Mouse (Mus musculus): ENCODE measurements around the gene Tubg1. TPM values are rescaled to one million over a fixed set of nuclear protein-coding genes. Genes with fewer than 3 reads are reported as not detected.

Tubg1 gene
- polyA plus RNA-seq, 1 experiment from 2014 or later, result 145 TPM

GRCm38 (mm10) chr11:101173631-101174388 is 54.1 kb downstream of the Tubg1 start:
- WGBS, result under 1% methylated on average over 61 of the region's 61 CpGs
- H3K4me3 ChIP-seq, result peak overlapping the region; percentile 46
- H3K36me3 ChIP-seq, result no peaks in the 10 kb centered on the region
- H3K27me3 ChIP-seq (ENCODE audit: low read depth, poor library complexity, severe bottlenecking), result peaks cover 92% of the 10 kb centered on the region
- peak overlapping the region; percentile 73 for H3K27ac ChIP-seq
- H3K4me1 ChIP-seq, result peaks cover 81% of the 10 kb centered on the region
- peak; percentile 88 for DNase-seq (ENCODE audit: low spot score)
- no peaks in the 10 kb centered on the region for H3K9me3 ChIP-seq (replicated peaks)

DNA sequence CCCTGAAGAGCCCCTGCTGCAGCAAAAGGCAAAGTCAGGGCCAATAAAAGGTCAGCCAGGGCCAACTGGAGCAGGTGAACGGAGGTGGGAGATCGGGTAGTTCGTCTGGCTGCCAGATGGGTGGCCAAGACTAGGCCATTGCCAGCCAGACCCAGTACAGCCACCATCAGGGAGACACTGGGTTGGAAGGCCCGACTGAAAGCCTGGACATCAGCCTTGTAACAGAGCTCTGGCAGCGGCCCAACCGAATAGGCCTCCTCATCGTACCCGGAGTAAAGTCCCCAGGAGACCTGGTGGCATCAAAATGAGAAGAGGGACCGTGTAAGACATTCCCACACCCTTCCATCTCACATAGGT is 54.6 kb downstream of the Tubg1 start:
- Histone ChIP-seq H3K27ac (peak overlapping the region; percentile 73; the same call in 1 of the 2 replicates), H3K9me3 (replicated peaks) (no peaks in the 10 kb centered on the region)
- WGBS, result 39% methylated on average over 9 of the region's 9 CpGs

GRCm38 (mm10) chr11:101174851-101175628 is 55.3 kb downstream of the Tubg1 start, which contains the start of gene Ccr10:
Ccr10 (minus strand) TSS chr11:101175443.
- 26% methylated on average over 14 of the region's 14 CpGs for WGBS
- Histone ChIP-seq H3K27ac (peak within 1 kb of the TSS; percentile 73; the same call in 1 of the 2 replicates), H3K4me1 (peaks cover 74% of the 10 kb centered on the region)

More for the DNA sequence above, 54.6 kb downstream of the Tubg1 start:
- no peak for DNase-seq (ENCODE audit: low spot score)
- Histone ChIP-seq H3K27me3 (ENCODE audit: low read depth, poor library complexity, severe bottlenecking) (peaks cover 92% of the 10 kb centered on the region), H3K36me3 (no peaks in the 10 kb centered on the region), H3K4me1 (peaks cover 80% of the 10 kb centered on the region), H3K4me3 (peak overlapping the region; percentile 46)

GRCm38 (mm10) chr11:101175636-101176116 is 55.9 kb downstream of the Tubg1 start:
- Histone ChIP-seq H3K27ac (no peak overlapping the region), H3K4me1 (peaks cover 67% of the 10 kb centered on the region), H3K27me3 (ENCODE audit: low read depth, poor library complexity, severe bottlenecking) (peaks cover 91% of the 10 kb centered on the region), H3K4me3 (peak overlapping the region; percentile 41), H3K36me3 (no peaks in the 10 kb centered on the region), H3K9me3 (replicated peaks) (no peaks in the 10 kb centered on the region)
- 9% methylated on average over 11 of the region's 11 CpGs for WGBS
- peak; percentile 28 for DNase-seq (ENCODE audit: low spot score)

More at GRCm38 (mm10) chr11:101174851-101175628, 55.3 kb downstream of the Tubg1 start, which contains the start of gene Ccr10:
- H3K27me3 ChIP-seq (ENCODE audit: low read depth, poor library complexity, severe bottlenecking), result peaks cover 92% of the 10 kb centered on the region
- DNase-seq (ENCODE audit: low spot score), result peak; percentile 32
- peak within 1 kb of the TSS; percentile 46 for H3K4me3 ChIP-seq
- no peaks in the 10 kb centered on the region for H3K36me3 ChIP-seq
- no peaks in the 10 kb centered on the region for H3K9me3 ChIP-seq (replicated peaks)

Small RNA genes lying within 50 kb of the gene (microRNA-seq; reads per million reads assigned to microRNA genes)
- gene Gm27626, result not detected

Other genes with a start within 250 kb of the Tubg1 start
- gene Stat3, start 180.4 kb upstream of the Tubg1 start, polyA plus RNA-seq (2016; fragmentation: Nextera tagmentation; extraction: Ambion mirVana), result 20.7 and 30.2 TPM in 2 replicates
- gene Cavin1, start 149.1 kb upstream of the Tubg1 start, polyA plus RNA-seq (2016; fragmentation: Nextera tagmentation; extraction: Ambion mirVana), result 21.9 and 24.6 TPM in 2 replicates
- gene Atp6v0a1, start 110.5 kb upstream of the Tubg1 start, polyA plus RNA-seq (2016; fragmentation: Nextera tagmentation; extraction: Ambion mirVana), result 28.1 and 30.2 TPM in 2 replicates
- 4.9 and 5.9 TPM in 2 replicates for gene Naglu, start 49.9 kb upstream of the Tubg1 start, polyA plus RNA-seq (2016; fragmentation: Nextera tagmentation; extraction: Ambion mirVana)
- gene Hsd17b1, start 41.5 kb upstream of the Tubg1 start, polyA plus RNA-seq (2016; fragmentation: Nextera tagmentation; extraction: Ambion mirVana), result not detected in 2 replicates
- gene Coasy, start 37.4 kb upstream of the Tubg1 start, polyA plus RNA-seq (2016; fragmentation: Nextera tagmentation; extraction: Ambion mirVana), result 42.3 and 45.3 TPM in 2 replicates
- 41.3 and 49.6 TPM in 2 replicates for gene Mlx, start 32.7 kb upstream of the Tubg1 start, polyA plus RNA-seq (2016; fragmentation: Nextera tagmentation; extraction: Ambion mirVana)
- gene Psmc3ip, start 24.5 kb upstream of the Tubg1 start, polyA plus RNA-seq (2016; fragmentation: Nextera tagmentation; extraction: Ambion mirVana), result 73.1 and 74.0 TPM in 2 replicates
- gene Retreg3, start within 50 bp of the Tubg1 start, polyA plus RNA-seq (2016; fragmentation: Nextera tagmentation; extraction: Ambion mirVana), result 17.8 and 17.9 TPM in 2 replicates
- gene Tubg2, start 36.0 kb downstream of the Tubg1 start, polyA plus RNA-seq (2016; fragmentation: Nextera tagmentation; extraction: Ambion mirVana), result 2.5 and 3.0 TPM in 2 replicates
- gene Cntnap1, start 50.6 kb downstream of the Tubg1 start, polyA plus RNA-seq (2016; fragmentation: Nextera tagmentation; extraction: Ambion mirVana), result 0.04 and 0.09 TPM in 2 replicates
- gene Plekhh3, start 51.4 kb downstream of the Tubg1 start, polyA plus RNA-seq (2016; fragmentation: Nextera tagmentation; extraction: Ambion mirVana), result 1.9 and 3.0 TPM in 2 replicates
- gene Ccr10, start 55.5 kb downstream of the Tubg1 start, polyA plus RNA-seq (2016; fragmentation: Nextera tagmentation; extraction: Ambion mirVana), result not detected in 2 replicates
- gene Ezh1, start 106.5 kb downstream of the Tubg1 start, polyA plus RNA-seq (2016; fragmentation: Nextera tagmentation; extraction: Ambion mirVana), result 10.1 and 13.6 TPM in 2 replicates
- gene Ramp2, start 126.1 kb downstream of the Tubg1 start, polyA plus RNA-seq (2016; fragmentation: Nextera tagmentation; extraction: Ambion mirVana), result 54.2 and 61.5 TPM in 2 replicates
- gene Vps25, start 133.8 kb downstream of the Tubg1 start, polyA plus RNA-seq (2016; fragmentation: Nextera tagmentation; extraction: Ambion mirVana), result 118 and 127 TPM in 2 replicates
- gene Wnk4, start 140.6 kb downstream of the Tubg1 start, polyA plus RNA-seq (2016; fragmentation: Nextera tagmentation; extraction: Ambion mirVana), result 4.7 and 6.2 TPM in 2 replicates
- 1.1 TPM in 2 replicates for gene Cntd1, start 159.1 kb downstream of the Tubg1 start, polyA plus RNA-seq (2016; fragmentation: Nextera tagmentation; extraction: Ambion mirVana)
- gene Coa3, start 159.2 kb downstream of the Tubg1 start, polyA plus RNA-seq (2016; fragmentation: Nextera tagmentation; extraction: Ambion mirVana), result 187 and 192 TPM in 2 replicates
- gene Becn1, start 182.3 kb downstream of the Tubg1 start, polyA plus RNA-seq (2016; fragmentation: Nextera tagmentation; extraction: Ambion mirVana), result 148 TPM in 2 replicates
- 210 and 214 TPM in 2 replicates for gene Psme3, start 196.3 kb downstream of the Tubg1 start, polyA plus RNA-seq (2016; fragmentation: Nextera tagmentation; extraction: Ambion mirVana)
- gene Aoc2, start 205.1 kb downstream of the Tubg1 start, polyA plus RNA-seq (2016; fragmentation: Nextera tagmentation; extraction: Ambion mirVana), result 2.7 and 2.8 TPM in 2 replicates
- 0.03 TPM in 1 of 2 replicates, not detected in the other for gene Aoc3, start 210.7 kb downstream of the Tubg1 start, polyA plus RNA-seq (2016; fragmentation: Nextera tagmentation; extraction: Ambion mirVana)
- not detected in 2 replicates for gene G6pc, start 247.6 kb downstream of the Tubg1 start, polyA plus RNA-seq (2016; fragmentation: Nextera tagmentation; extraction: Ambion mirVana)